Mouse (Mus musculus) small intestine, adult 2 months (tissue): Measurements from ENCODE around the gene Lpp. TPM values are rescaled to one million over a fixed set of nuclear protein-coding genes. Genes with fewer than 3 reads are reported as not detected.

ENCODE experiments used
- H3K27ac ChIP-seq: fragments of 200-500 bp; 2 replicates; pipeline ENCODE4 v1.5.1; 2012; ENCODE audit warnings: low read depth, low read length, control low read depth, inconsistent platforms; ENCODE audit not compliant: insufficient read depth
- H3K27me3 ChIP-seq: fragments of 200-500 bp; 2 replicates; pipeline ENCODE4 v1.6.1; 2012; ENCODE audit warnings: mild to moderate bottlenecking, moderate library complexity, low read length, inconsistent platforms; ENCODE audit not compliant: control insufficient read depth, insufficient read depth
- H3K36me3 ChIP-seq: fragments of 200-500 bp; 2 replicates; pipeline ENCODE4 v1.6.1; 2012; ENCODE audit warnings: mild to moderate bottlenecking, low read length, control low read depth, inconsistent platforms; ENCODE audit not compliant: control insufficient read depth, insufficient read depth
- H3K4me1 ChIP-seq: fragments of 200-500 bp; 2 replicates; pipeline ENCODE4 v1.6.1; 2012; ENCODE audit warnings: low read length, inconsistent platforms, mixed read lengths; ENCODE audit not compliant: control insufficient read depth, insufficient read depth, insufficient read length
- H3K4me3 ChIP-seq: fragments of 200-500 bp; 2 replicates; pipeline ENCODE4 v1.5.1; 2012; ENCODE audit warnings: low read depth, mild to moderate bottlenecking, control low read depth, inconsistent platforms, low read length, moderate library complexity
- CTCF ChIP-seq: fragments of 200-500 bp; IDR thresholded peaks from 2 replicates; pipeline ENCODE4 v1.5.1; 2012; ENCODE audit warnings: low read depth, mild to moderate bottlenecking, control low read depth, inconsistent platforms, low read length, moderate library complexity, mixed read lengths; ENCODE audit not compliant: insufficient replicate concordance, insufficient read length; ENCODE audit errors: extremely low read depth
- POLR2A ChIP-seq: fragments of 200-500 bp; IDR thresholded peaks from 2 replicates; pipeline ENCODE4 v1.6.1; 2012; ENCODE audit warnings: low read depth, mild to moderate bottlenecking, control low read depth, inconsistent platforms, low read length, moderate library complexity
- WGBS: fragments of 180-500 bp; shearing (Covaris S2); methylation state at CpG from one replicate; pipeline ENCODE4 v1.1.7; 2018; 5-methylcytosine and 5-hydroxymethylcytosine counted together
- polyA plus RNA-seq: library from polyadenylated mRNA; depleted of rRNA; stranded (reverse); fragments of >200 nt; gene quantifications from 2 replicates; pipeline ENCODE4 v1.2.3, GENCODE M21; 2012; rRNA removed

Lpp gene
- polyA plus RNA-seq = 14.2 and 23.6 TPM in 2 replicates

DNA sequence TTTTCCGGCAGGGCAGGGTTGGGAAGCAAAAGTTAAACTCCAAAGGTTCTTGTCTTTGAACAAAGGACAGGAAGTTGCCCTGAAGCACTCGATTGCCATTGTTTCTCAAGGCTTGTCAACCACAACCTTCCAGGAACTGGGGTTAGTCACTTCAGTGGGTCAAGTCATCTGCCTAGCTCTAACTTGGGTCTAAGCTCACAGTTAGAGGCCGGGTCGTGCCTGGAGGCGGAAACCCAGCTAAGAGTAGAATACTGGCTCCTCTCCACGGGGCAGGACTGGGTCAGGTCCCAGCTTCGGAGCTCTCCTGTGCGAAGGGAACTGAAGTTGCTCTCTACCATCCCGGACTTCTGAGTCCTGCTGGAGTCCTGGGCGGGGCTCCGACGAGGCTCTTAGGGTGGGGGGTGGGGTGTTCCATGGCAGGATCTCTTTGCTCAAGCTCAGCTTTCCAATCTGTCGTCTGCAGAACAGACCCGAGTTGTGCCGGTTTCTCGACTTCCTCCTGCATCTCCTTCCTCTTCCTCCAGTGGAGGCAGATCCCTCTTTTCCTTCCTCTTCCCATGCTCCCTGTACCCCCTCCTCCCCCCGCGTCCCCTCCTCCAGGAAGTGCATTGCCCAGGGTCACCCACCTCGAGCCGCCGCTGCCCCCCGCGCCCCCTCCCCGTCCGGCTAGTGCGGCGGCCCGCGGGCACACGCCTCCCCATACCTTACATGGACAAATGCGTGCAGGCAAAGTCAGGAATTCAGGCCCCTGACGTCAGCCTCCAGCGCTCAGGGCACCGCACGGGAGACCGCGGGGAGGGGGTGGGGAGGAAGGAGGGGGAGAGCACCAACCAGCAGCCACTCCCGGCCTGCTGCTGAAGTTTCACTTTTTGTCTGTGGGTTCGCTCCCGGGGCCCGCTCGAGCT lies at the start of gene Lpp:
Gene Lpp, plus strand, starts transcription at position 857 of the 905 bp plus-strand sequence.
- Histone ChIP-seq H3K27ac (peak within 1 kb of the TSS; percentile 99), H3K4me3 (peak within 1 kb of the TSS; percentile 97), H3K36me3 (no peaks in the 10 kb centered on the region), H3K4me1 (peaks cover 29% of the 10 kb centered on the region; the same call in 1 of the 2 replicates), H3K27me3 (no peaks in the 10 kb centered on the region)
- no peak for TF ChIP-seq CTCF
- peak; percentile 40; the same call in 1 of the 2 replicates for TF ChIP-seq POLR2A
- WGBS = 1% methylated on average over 42 of the region's 42 CpGs

DNA sequence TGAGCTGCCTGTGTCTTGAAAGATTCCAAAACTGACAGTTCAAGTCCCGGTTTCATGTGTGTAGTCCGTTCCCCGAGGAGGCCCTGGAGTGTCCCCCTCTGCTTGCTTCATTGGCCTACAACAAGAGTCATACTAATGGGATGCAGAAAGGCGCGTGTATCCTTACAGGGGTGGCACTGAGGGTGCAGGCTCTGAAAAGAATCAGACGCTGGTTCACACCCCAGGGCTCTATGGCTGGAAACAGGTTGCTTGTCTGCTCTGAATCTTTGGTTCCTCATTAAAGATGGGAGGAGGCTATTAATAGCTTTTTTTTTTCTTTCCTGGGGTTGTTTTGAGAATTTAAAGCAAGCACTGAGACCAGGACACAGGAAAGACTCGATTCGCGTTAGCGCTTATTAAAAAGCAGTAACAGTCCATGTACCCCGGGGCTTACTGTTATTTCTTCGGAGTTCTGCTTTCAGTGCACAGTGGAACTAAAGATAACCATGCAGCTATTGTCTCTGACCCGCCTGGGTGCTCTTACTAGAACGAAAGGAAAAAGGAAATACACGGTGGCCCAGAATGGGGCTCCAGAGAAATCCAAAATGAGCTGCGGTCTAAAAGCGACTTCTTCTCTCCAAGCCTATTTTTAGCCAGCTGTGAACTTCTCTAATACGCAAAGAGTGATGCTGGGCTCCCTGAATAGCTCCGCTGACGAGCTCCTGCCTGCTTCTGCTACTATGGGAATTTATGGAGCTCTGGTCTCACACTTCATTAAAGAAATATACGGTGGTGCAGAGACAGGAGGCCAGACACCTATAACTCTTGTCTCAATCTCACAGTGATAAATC lies 45.5 kb upstream of the Lpp start:
- TF ChIP-seq POLR2A (no peak), CTCF (no peak)

DNA sequence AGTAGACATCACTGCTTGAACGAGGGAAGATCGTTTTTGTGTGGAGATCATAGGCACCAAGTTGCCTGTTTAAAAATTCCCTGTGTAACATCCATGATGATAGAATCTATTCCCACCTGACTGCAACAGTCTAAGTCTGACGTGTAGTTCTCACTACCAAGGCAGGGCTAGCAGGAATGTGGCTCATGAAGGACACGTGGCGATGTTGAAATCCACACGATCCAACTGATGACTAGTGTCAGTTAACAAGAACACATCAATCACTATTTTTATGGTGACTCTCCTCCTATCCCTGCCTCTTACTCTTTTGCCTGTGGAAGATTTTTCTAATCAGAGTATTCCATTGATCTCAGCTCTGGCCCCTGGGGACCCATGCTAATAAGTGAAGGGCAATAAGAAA lies 43.0 kb upstream of the Lpp start:
- Histone ChIP-seq H3K27ac (no peak overlapping the region), H3K4me1 (peaks cover 2% of the 10 kb centered on the region; the same call in 1 of the 2 replicates), H3K36me3 (no peaks in the 10 kb centered on the region), H3K27me3 (no peaks in the 10 kb centered on the region), H3K4me3 (no peak overlapping the region)
- TF ChIP-seq POLR2A (no peak), CTCF (no peak)
- WGBS = 90% methylated on average over 6 of the region's 6 CpGs

More for the DNA sequence above, 45.5 kb upstream of the Lpp start:
- H3K27me3 ChIP-seq = no peaks in the 10 kb centered on the region
- no peak overlapping the region for H3K27ac ChIP-seq
- WGBS = 81% methylated on average over 21 of the region's 21 CpGs
- H3K4me3 ChIP-seq = no peak overlapping the region
- H3K4me1 ChIP-seq = peaks cover 2% of the 10 kb centered on the region; the same call in 1 of the 2 replicates
- H3K36me3 ChIP-seq = no peaks in the 10 kb centered on the region

DNA sequence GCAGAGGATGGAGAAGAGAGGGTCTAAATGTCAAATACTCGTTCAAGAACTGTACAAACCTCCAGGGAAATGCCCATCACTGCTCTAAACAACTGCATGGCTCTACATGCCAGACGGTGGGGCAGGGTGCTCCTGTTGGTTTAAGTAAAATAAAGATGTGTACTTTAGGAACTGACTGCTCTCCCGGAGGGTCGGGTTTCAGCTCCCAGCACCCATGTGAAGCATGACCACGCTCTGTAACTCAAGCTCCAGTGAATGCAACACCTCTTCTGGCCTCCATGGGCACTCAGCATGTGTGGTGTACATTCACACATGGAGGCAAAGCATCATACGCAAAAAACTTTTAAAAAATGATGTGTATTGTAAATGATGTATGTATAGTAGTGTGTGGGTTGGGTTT lies 42.6 kb upstream of the Lpp start:
- no peak overlapping the region for H3K27ac ChIP-seq
- H3K4me1 ChIP-seq = peaks cover 2% of the 10 kb centered on the region; the same call in 1 of the 2 replicates
- no peaks in the 10 kb centered on the region for H3K36me3 ChIP-seq
- WGBS = 84% methylated on average over 6 of the region's 6 CpGs
- TF ChIP-seq CTCF = no peak
- no peak for TF ChIP-seq POLR2A
- H3K4me3 ChIP-seq = no peak overlapping the region
- no peaks in the 10 kb centered on the region for H3K27me3 ChIP-seq

DNA sequence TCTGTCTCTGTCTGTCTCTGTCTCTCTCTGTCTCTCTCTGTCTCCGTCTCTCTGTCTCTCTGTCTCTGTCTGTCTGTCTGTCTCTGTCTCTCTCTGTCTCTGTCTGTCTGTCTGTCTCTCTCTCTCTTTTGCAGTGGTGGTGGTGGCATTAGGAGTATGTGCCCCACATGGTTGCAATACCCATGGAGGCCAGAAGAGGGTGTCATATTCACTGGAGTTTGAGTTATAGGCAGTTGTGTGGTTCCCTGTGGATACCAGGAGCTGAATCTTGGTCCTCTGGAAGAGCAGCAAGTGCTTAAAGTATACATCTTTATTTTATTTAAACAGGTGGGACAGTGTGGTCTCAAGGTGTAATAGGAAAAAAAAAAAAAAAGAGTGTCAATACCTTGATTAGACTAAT lies 41.5 kb upstream of the Lpp start:
- Histone ChIP-seq H3K36me3 (no peaks in the 10 kb centered on the region), H3K27me3 (no peaks in the 10 kb centered on the region), H3K27ac (no peak overlapping the region), H3K4me3 (no peak overlapping the region), H3K4me1 (peaks cover 2% of the 10 kb centered on the region; the same call in 1 of the 2 replicates)
- 100% methylated on average over 1 of the region's 1 CpGs for WGBS
- TF ChIP-seq CTCF (no peak), POLR2A (no peak)

DNA sequence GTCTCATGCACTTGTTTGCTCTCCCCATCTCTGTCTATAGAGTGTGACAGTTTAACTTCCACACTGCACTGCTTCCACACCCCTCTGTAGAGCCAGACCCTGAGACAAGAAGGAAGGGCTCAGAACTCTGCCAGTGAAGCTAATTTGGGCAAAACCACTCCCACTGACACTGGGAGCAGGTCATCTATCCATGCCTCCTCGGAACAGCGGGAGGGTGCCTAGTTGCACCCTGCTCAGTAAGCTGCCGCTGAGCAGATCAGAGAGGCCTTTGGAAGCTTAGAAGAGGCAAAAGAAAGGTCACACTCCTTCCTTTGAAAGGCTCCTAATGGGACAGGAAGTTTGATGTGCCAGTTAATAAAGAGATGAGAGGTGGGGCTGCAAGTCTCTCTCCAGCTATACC lies 39.5 kb upstream of the Lpp start:
- H3K27ac ChIP-seq = no peak overlapping the region
- H3K4me3 ChIP-seq = no peak overlapping the region
- H3K27me3 ChIP-seq = no peaks in the 10 kb centered on the region
- H3K4me1 ChIP-seq = no peaks in the 10 kb centered on the region; the same call in 1 of the 2 replicates
- TF ChIP-seq POLR2A = no peak
- no peak for TF ChIP-seq CTCF
- H3K36me3 ChIP-seq = no peaks in the 10 kb centered on the region
- WGBS = 59% methylated on average over 3 of the region's 3 CpGs

DNA sequence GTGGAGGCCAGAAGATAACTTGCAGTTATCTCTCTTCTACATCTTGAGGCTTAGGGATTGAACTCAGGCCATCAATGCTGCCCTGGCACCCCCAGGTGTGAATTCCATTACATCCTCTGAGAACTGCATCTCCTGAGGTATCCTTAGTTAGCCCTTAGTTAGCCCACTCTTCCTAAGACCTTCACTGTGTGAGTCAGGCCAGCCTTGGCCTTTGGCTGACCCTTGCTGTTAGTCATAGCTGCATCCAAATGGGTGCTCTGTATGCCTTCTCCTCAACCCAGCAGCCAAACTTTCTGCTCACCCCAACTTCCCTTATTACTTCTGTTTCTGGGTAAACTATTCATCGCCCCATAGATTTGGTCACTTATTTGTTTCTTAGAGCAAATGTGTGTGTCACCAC lies 31.6 kb upstream of the Lpp start:
- 91% methylated on average over 1 of the region's 1 CpGs for WGBS
- Histone ChIP-seq H3K4me3 (no peak overlapping the region), H3K36me3 (no peaks in the 10 kb centered on the region), H3K27ac (no peak overlapping the region), H3K4me1 (peaks cover 6% of the 10 kb centered on the region; the same call in 1 of the 2 replicates), H3K27me3 (no peaks in the 10 kb centered on the region)
- TF ChIP-seq CTCF (no peak), POLR2A (no peak)
